Mouse (Mus musculus) brown adipose tissue, adult 24 weeks (tissue): ENCODE data around the gene Csf3r. TPM values are rescaled to one million over a fixed set of nuclear protein-coding genes. Genes with fewer than 3 reads are reported as not detected.
A peak's percentile ranks its signal among the peaks of the same experiment; 100 is the strongest.
"Not testable (repeated sequence)": the region's sequence is repeated elsewhere in the genome, so short reads cannot be mapped to it uniquely, and the experiment has no call there.

ENCODE experiments used
- H3K27ac ChIP-seq: fragments of 200-500 bp; replicated peaks from 2 replicates; pipeline ENCODE4 v1.5.1; 2012; ENCODE audit warnings: low read depth, mild to moderate bottlenecking, low read length
- H3K4me1 ChIP-seq: fragments of 200-500 bp; 2 replicates; pipeline ENCODE4 v1.6.1; 2012; ENCODE audit warnings: low read length, mixed read lengths; ENCODE audit not compliant: control insufficient read depth, insufficient read depth, insufficient read length
- H3K4me3 ChIP-seq: fragments of 200-500 bp; 2 replicates; pipeline ENCODE4 v1.5.1; 2012; ENCODE audit warnings: low read depth, mild to moderate bottlenecking, low read length, moderate library complexity; ENCODE audit not compliant: insufficient read depth
- polyA plus RNA-seq: library from polyadenylated mRNA; stranded (reverse); fragments of >200 nt; gene quantifications from 2 replicates; pipeline ENCODE4 v1.2.4, GENCODE M21; 2012; ENCODE audit not compliant: missing spikeins, insufficient read depth, insufficient read length

The Csf3r gene
- polyA plus RNA-seq, result 1.5 and 1.9 TPM in 2 replicates

GRCm38 (mm10) chr4:126024303-126024900 is at the start of gene Csf3r:
Gene Csf3r (plus strand): TSS chr4:126024550.
- Histone ChIP-seq H3K4me1 (no peaks in the 10 kb centered on the region), H3K4me3 (peak within 1 kb of the TSS; percentile 36), H3K27ac (peak within 1 kb of the TSS; percentile 63)

- Histone ChIP-seq H3K4me3 (no peak overlapping the region), H3K27ac (no peak overlapping the region)
Measured at GRCm38 (mm10) chr4:125977768-125978167, 46.6 kb upstream of the Csf3r start.

GRCm38 (mm10) chr4:125983279-125983678 is 41.1 kb upstream of the Csf3r start:
- Histone ChIP-seq H3K4me1 (no peaks in the 10 kb centered on the region), H3K4me3 (no peak overlapping the region), H3K27ac (no peak overlapping the region)

More at GRCm38 (mm10) chr4:125977768-125978167, 46.6 kb upstream of the Csf3r start:
- no peaks in the 10 kb centered on the region for H3K4me1 ChIP-seq

GRCm38 (mm10) chr4:125985703-125986102 is 38.6 kb upstream of the Csf3r start:
- not testable (repeated sequence) for H3K4me1 ChIP-seq, H3K4me3 ChIP-seq, H3K27ac ChIP-seq

- Histone ChIP-seq H3K4me1 (no peaks in the 10 kb centered on the region), H3K27ac (no peak overlapping the region), H3K4me3 (no peak overlapping the region)
Measured at GRCm38 (mm10) chr4:125987071-125987470, 37.3 kb upstream of the Csf3r start.

- no peaks in the 10 kb centered on the region for H3K4me1 ChIP-seq
- H3K27ac ChIP-seq, result no peak overlapping the region
- H3K4me3 ChIP-seq, result no peak overlapping the region
Measured at GRCm38 (mm10) chr4:125989061-125989460, 35.3 kb upstream of the Csf3r start.

- Histone ChIP-seq H3K27ac (no peak overlapping the region), H3K4me1 (no peaks in the 10 kb centered on the region), H3K4me3 (no peak overlapping the region)
Measured at GRCm38 (mm10) chr4:125990143-125990542, 34.2 kb upstream of the Csf3r start.

GRCm38 (mm10) chr4:125992206-125992605 is 32.1 kb upstream of the Csf3r start:
- Histone ChIP-seq H3K4me1 (no peaks in the 10 kb centered on the region), H3K27ac (no peak overlapping the region), H3K4me3 (no peak overlapping the region)

- Histone ChIP-seq H3K4me3 (no peak overlapping the region), H3K27ac (no peak overlapping the region), H3K4me1 (no peaks in the 10 kb centered on the region)
Measured at GRCm38 (mm10) chr4:125992906-125993305, 31.4 kb upstream of the Csf3r start.

GRCm38 (mm10) chr4:125996576-125996975 is 27.8 kb upstream of the Csf3r start:
- H3K27ac ChIP-seq, result no peak overlapping the region
- no peaks in the 10 kb centered on the region for H3K4me1 ChIP-seq
- H3K4me3 ChIP-seq, result no peak overlapping the region

GRCm38 (mm10) chr4:125997826-125998225 is 26.5 kb upstream of the Csf3r start:
- Histone ChIP-seq H3K4me3 (no peak overlapping the region), H3K27ac (no peak overlapping the region), H3K4me1 (no peaks in the 10 kb centered on the region)

- H3K4me1 ChIP-seq, result no peaks in the 10 kb centered on the region
- H3K4me3 ChIP-seq, result no peak overlapping the region
- no peak overlapping the region for H3K27ac ChIP-seq
Measured at GRCm38 (mm10) chr4:126001311-126002199, 22.8 kb upstream of the Csf3r start.

GRCm38 (mm10) chr4:126017676-126018332 is 6.5 kb upstream of the Csf3r start:
- H3K4me3 ChIP-seq, result no peak overlapping the region
- H3K4me1 ChIP-seq, result no peaks in the 10 kb centered on the region
- H3K27ac ChIP-seq, result no peak overlapping the region

- H3K4me3 ChIP-seq, result no peak overlapping the region
- H3K4me1 ChIP-seq, result no peaks in the 10 kb centered on the region
- 0 out of 2 replicates have a peak overlapping the region, but pooled peaks have one; percentile 27 for H3K27ac ChIP-seq
Measured at GRCm38 (mm10) chr4:126018966-126019538, 5.3 kb upstream of the Csf3r start.

- no peaks in the 10 kb centered on the region for H3K4me1 ChIP-seq
- no peak overlapping the region for H3K27ac ChIP-seq
- H3K4me3 ChIP-seq, result no peak overlapping the region
Measured at GRCm38 (mm10) chr4:126025801-126026200, 1.5 kb downstream of the Csf3r start.
